Mouse (Mus musculus) spleen, postnatal 10 days (tissue): ENCODE measurements around the gene Pgm2l1.

ENCODE experiments used
- DNase-seq, 2 experiments: peaks; one replicate each; pipeline ENCODE4 v3.0.0; 2021 to 2022; ENCODE audit warnings: low spot score in 2 of 2

The Pgm2l1 gene

GRCm38 (mm10) chr7:100227158-100227875 lies at the start of gene Pgm2l1:
Gene Pgm2l1, plus strand, starts transcription at chr7:100227394.
- DNase-seq = peak; percentile 97 to 99

GRCm38 (mm10) chr7:100178016-100178890 lies 48.9 kb upstream of the Pgm2l1 start:
- DNase-seq = peak in 1 of 2 experiments; percentile 52

DNA sequence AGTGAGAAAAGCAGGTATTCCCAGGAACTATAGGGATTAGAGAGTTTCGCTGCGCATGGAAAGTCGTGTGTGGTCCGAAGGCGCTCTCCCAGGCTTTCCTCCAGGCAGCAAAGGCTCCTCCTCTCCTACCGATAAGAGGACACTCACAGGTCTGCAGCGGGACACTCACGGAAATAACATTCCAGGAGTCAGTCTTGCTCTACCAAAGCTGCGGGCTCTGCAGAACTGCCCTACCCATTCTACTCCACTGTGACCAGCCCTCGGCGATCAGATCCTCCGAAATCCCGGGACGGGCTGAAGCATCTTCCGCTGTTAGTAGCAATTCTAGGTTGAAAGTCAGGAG lies 48.3 kb upstream of the Pgm2l1 start:
- no peak for DNase-seq

- DNase-seq = no peak
Measured at GRCm38 (mm10) chr7:100179394-100179793, 47.8 kb upstream of the Pgm2l1 start.

DNA sequence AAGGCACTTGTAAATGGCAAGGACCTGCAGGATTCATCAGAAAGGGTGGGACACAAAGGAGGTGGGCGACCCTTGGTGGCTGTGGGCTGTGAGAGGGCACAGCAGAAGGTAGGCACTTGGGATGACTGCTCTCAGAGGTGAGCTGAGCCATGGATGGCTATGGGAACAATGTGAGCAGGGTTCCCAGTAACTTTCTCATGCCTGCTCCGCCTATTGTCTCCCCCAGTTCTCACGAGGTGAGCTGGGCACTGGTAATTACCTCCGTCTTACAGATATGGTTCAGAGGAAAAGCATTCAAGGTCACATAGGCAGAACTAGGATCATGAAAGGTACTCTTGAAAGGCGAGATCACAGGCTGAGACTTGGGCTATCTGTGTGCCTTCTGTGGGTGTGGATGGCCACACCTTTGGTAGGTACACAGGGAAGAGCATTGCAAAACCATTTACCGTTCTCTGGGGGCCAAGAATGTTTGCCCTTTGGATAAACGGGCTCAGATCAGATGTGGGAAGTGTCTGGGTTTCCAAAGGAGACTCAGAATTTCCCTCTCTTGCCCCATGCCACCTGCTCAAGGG lies 47.3 kb upstream of the Pgm2l1 start:
- no peak for DNase-seq

- DNase-seq = no peak
Measured at GRCm38 (mm10) chr7:100181176-100181575, 46.0 kb upstream of the Pgm2l1 start.

DNA sequence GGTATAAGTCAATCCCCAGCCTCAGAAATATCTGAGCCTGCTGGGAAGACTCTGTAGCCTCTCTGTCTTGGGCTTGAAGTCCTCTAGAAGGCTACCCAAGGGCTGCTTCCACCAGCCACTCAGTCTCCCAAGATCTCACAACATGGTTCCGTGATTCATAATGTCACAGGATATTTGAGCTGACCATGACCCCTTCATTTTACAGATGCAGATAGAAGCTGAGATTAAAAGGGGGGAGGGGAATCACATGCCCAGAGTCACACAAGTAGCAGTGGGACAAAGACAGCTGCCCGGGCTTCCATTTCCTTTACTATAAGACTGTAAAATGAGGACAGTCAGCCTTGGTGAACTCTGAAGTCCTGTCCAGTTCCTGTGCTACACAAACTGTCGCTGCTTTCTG lies 45.6 kb upstream of the Pgm2l1 start:
- DNase-seq = no peak

DNA sequence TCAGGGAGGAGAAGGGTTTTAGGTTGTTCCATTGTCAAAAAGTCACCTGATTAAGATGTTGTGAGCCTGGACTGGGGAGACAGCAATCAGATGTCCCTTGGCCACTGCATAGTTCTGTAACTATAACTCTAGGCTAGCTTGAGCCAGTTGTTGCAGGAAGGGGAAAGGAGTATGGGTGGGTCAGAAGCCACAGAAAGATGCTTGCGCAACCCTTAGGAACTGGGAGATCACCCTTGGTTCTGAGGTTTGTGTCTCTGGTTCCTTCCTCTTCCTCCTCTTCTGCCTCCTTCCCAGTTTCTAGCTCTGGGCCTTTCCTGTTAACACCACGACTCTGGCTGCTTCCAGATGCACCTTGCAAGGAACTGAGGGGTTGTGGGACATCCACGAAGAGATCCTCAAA lies 44.8 kb upstream of the Pgm2l1 start:
- DNase-seq = no peak

- peak in 1 of 2 experiments; percentile 69 for DNase-seq
Measured at GRCm38 (mm10) chr7:100187601-100188000, 39.6 kb upstream of the Pgm2l1 start.

DNA sequence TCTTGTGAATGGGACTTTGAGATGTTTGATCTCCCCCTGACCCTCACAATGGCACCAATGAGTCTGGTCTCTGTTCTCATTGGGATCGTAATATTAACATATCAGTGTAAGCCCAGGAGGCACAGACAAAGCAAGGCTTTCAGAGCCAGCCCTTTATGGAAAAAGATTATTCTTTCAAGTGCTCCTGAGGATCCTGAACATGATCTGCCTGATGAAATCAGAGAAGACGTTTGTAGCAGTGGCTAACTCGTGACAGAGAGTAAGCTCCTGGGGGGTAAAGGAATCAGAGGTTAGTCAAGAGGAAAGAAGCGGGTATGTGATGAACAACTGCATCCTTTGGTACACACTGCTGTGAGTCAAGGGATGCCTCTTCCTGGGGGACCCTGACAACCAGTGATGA lies 37.0 kb upstream of the Pgm2l1 start:
- DNase-seq = no peak

GRCm38 (mm10) chr7:100190778-100191177 lies 36.4 kb upstream of the Pgm2l1 start:
- peak; percentile 33 to 83 for DNase-seq

- no peak for DNase-seq
Measured at GRCm38 (mm10) chr7:100201191-100201590, 26.0 kb upstream of the Pgm2l1 start.

- DNase-seq = no peak
Measured at GRCm38 (mm10) chr7:100203616-100204015, 23.6 kb upstream of the Pgm2l1 start.

DNA sequence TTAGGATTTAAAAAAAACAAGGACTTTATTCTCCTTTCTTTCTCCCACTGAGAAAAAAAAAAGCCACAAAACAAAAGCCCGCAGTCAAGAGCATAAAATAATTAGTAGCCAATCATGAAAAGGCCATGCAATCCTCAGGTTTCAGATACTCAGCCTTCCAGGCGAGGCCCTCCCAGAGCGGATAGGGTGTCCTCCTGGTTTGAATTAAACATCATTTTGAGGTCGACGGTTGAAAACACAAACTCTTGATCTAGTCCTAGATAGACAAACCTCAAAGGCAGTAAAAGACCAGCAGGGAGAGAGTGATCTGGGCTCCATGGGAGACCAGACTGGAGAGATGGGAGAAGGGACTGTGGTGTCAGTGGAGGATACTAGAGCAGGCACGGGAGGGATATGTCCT lies 22.3 kb upstream of the Pgm2l1 start:
- no peak for DNase-seq

DNA sequence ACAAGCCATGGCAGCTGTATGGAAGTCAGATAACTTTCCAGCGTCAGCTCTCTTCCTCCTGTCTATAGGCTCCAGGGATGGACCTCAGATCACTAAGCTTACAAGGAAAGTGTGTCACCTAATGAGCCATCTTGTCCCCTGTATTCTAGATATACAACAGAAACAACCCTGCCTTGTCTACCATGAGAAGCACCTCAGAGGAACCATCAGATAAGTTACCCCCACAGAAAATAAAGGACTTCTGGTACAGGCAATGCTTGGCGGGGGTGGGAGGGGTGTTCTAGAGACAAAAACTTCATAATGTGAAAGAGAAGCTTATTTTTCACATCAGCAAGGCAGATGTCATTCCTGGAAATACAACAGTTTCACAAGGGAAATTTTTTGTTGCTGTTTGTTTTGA lies 21.1 kb upstream of the Pgm2l1 start:
- no peak for DNase-seq

GRCm38 (mm10) chr7:100207886-100208285 lies 19.3 kb upstream of the Pgm2l1 start:
- no peak for DNase-seq

DNA sequence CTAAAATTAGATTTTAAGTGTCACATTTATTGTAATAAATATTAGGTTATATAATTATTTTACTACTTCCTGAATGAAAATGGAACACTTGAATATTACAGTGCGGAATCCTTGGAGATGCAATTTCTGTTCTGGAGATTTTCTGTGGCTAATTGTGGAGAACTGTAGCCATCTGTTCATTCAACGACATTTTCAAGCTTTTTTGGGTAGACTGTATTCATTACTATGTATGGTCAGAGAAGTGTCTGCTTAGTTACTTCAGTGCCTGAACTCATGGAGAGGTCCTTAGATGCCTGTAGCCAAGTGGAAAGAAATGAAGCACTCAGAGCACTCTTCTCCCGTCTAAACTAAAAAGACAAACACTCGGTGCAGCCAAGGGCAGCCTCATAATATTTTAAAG lies 12.9 kb upstream of the Pgm2l1 start:
- no peak for DNase-seq

DNA sequence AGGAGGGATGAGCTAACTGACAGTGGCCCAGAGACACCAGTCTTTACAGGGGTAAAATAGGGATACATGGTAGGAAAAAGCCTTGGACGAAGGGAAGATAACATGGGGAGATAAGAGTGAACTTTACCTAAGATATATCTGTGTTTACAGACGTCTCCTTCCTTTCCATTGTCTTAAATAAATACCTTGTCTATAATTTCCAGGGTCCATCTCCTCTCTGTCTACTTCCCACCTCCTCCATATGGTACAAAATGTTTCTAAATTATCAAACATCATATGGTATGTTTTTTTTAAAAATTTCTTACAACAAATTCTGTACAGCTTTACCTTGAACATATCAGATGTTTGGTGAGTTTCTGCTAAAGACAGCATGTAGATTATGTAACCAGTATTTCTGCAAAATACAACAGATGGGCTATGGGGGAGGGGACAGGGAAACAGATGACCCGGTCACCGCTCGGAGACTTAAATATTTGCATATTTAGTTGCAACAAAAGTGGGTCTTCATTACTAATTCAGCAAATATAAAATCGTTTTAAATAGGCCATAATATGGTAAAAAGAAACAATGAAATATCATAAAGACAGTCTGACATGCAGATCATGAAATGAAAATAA lies 12.0 kb upstream of the Pgm2l1 start:
- no peak for DNase-seq

GRCm38 (mm10) chr7:100215976-100216375 lies 11.2 kb upstream of the Pgm2l1 start:
- DNase-seq = no peak

DNA sequence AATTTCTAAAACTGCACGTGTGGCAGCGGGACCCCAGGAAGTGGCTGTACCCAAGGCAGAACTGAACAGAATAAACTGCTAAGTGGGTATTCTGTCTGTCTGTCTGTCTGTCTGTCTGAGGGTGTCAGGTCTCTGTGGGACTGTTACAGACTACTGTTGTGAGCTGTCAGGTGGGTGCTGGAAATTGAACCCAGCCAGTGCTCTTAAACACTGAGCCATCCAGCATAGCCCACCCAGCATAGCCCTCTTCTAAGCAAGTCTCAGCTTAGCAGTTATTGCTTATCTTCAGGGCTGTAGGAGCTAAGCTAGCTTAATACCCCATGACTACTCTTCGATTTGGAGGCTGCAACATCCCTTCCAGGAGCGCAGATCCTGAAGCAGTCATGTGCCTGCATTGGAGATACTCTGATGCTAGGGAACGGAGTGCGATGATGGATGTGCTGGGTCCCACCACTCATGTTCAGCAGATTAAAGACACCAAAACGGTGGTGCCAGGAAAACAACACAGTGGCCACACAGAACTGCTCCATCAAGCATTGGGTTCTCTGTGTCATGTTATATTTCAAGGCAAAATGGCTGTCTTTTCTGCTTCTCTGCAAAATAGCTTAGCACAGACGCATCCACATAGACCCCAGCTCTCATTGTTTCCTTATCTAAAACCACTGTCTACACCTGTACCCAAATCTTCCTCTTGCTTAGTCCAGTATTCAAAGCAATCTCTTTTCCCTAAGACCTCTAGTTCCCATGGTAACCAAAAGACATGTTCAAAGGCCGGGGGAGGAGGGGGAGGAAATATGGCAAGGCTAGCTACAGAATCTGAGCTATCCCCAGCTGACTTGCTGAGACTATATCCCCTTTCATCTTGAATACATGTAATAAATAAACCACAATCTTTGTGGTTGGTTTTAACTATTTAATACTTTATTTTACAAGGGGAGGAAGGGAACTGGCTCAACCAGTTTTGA lies 10.3 kb upstream of the Pgm2l1 start:
- DNase-seq = no peak

DNA sequence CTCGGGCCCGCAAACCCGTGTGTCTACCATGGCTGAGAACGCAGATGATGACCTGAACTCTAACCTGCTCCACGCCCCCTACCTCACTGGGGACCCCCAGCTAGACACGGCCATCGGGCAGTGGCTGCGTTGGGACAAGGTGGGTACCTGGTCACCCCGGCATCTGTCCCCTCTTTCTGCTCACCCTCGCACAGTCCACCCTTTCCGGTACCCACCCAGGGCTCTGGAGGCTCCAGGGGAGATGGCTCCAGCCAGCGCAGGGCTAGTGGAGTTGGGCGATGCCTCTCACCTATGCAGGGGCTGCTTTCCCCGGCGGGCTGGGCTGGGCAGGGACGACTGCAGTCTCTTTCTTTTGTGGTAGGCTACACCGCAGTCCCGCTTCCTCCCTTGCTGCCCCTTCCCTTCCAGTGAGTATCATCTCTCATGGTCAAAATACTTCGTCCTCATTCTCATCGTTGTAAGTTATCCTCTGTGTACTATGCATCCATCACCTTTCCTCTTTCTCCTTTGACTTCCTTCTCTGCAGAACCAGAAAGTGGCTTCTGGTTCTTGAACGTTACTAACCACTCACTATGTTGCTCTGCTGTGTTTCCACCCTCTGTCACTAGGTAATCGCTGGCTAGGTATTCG lies 817 bp downstream of the Pgm2l1 start:
- peak; percentile 67 to 71 for DNase-seq
